Mouse (Mus musculus) brain, embryonic 14.5 days (tissue): ENCODE results near the gene Rims1. TPM values are rescaled to one million over a fixed set of nuclear protein-coding genes. Genes with fewer than 3 reads are reported as not detected.

Experiments used
- DNase-seq: peaks from one replicate; pipeline ENCODE4 v3.0.0-alpha.2; 2011; ENCODE audit warnings: low read depth
- CTCF ChIP-seq: fragments of 200-500 bp; IDR thresholded peaks from 2 replicates; pipeline ENCODE4 v1.5.1; 2012; ENCODE audit warnings: inconsistent platforms, mild to moderate bottlenecking, moderate library complexity, borderline replicate concordance; ENCODE audit not compliant: insufficient read depth, insufficient read length; ENCODE audit errors: extremely low read depth
- POLR2A ChIP-seq: fragments of 200-500 bp; IDR thresholded peaks from 2 replicates; pipeline ENCODE4 v1.6.1; 2012; ENCODE audit warnings: mild to moderate bottlenecking, inconsistent platforms, borderline replicate concordance; ENCODE audit not compliant: poor library complexity, insufficient read depth, insufficient read length, severe bottlenecking; ENCODE audit errors: extremely low read depth
- polyA plus RNA-seq: library from polyadenylated mRNA; depleted of rRNA; stranded (reverse); fragments of >200 nt; gene quantifications from 2 replicates; pipeline ENCODE4 v1.2.3, GENCODE M21; 2012

The Rims1 gene
- polyA plus RNA-seq, 1 experiment: 37.9 TPM

DNA sequence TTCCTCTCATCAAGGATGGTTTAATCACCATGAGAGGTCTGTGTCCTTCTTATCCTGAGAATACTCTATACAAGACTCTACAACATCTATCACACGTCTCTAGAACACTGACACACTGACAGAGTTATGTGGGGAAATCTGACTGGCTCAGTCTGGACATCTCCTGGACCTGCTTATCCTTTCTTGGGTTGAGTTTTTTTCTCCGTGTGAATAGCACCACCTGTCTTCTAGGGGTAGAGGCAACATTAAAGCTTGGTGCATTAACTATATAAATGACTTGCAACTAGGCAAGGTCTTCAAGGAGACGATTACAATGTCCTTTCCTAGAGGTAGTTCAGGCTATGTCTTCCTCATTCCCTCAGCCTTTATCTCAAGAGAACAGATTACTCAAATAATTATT, 540.3 kb downstream of the Rims1 start:
- no peak for DNase-seq
- TF ChIP-seq CTCF: no peak
- no peak for TF ChIP-seq POLR2A

DNA sequence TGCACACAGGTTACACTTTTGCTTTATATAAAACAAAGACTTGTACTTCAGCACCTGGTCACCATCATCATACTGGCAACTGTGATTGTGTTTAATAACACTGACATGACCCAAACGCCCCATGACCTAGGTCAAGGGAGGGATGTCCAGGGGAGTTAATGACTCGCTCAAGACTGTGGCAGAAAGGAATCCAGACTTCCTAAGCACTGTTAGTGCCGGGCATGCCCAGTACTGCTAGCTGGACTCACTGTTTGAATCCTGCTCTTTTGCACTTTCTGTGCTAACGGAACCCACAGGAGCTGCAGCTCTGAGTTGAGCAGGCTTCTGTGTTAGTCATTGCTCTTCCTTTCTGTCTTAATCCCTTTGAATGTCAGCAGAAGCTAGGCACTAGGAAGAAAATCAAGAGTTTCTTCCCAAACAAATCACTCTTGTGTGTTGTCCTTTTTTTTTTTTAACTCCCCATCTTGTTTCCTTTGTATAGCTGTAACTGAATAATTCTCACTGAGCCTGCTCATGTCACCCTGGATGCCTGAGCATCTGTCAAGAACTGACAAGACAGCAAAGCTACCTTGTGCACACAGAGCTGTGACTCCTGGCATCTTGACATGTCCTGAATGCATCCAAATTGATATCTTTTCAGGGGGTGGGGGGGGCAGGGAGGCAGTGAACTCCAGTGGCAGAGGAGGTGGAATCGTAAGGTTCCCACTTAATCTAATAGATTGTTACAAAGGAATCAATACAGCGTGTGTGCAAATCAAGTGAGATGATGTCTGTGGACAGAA, 543.4 kb downstream of the Rims1 start:
- DNase-seq: peak; percentile 37
- TF ChIP-seq CTCF (no peak), POLR2A (no peak)

DNA sequence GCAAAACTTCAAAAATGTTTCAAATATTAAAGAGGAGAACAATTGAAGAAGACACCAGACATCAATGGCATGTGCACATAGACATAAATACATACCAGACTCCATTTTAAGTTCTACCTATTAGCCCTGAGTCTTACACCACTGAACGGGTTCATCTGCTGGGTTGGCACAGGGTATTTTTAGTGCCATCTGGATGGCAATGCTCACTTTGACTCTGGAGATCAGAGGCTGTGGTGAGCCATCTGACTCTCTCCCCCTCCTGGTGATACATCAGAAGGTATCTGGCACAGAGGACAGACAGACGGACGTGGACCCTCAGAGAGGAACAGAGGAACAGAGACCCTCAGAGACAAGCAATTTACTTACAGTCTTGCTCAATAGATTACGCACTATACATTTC, 544.1 kb downstream of the Rims1 start:
- peak; percentile 52 for DNase-seq
- TF ChIP-seq POLR2A (no peak), CTCF (no peak)

DNA sequence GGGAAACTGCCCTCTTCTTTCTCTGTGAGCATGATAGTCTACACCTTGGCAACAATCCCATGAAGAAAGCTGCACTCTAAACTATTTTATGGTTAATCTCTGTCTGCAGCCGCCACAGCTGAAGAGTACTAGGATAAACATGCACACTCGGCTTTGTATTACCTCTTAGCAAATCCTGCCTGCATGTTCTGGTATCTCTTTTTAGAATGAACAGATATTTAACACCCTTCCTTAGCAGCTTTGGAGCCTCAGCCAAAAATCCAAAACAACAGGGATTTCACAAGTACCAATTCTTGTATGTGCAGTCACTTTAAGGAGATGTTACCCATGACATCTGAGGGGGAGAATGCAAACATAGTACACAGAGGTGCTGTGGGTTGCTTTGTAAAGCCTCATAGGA, 545.5 kb downstream of the Rims1 start:
- DNase-seq: no peak
- TF ChIP-seq POLR2A (no peak), CTCF (no peak)

DNA sequence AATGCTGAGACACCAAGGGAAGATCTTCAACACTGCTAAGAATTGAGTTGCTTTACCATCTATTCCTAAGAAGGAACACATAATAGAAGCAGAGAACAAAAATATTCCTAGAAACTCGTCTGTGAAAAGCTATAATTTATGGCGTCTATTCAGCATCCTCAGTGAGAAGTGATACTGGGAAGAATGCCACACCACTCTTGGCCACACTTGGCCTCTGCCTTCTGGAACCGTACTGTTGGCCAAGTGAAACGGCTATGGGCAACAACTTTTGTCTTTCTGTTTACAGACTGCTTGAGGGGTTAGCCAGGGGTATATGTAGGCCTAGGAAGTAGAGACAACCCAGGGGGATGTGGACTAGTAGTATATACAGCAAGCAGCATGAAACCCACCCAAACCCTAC, 547.4 kb downstream of the Rims1 start:
- TF ChIP-seq POLR2A (no peak), CTCF (no peak)
- no peak for DNase-seq

DNA sequence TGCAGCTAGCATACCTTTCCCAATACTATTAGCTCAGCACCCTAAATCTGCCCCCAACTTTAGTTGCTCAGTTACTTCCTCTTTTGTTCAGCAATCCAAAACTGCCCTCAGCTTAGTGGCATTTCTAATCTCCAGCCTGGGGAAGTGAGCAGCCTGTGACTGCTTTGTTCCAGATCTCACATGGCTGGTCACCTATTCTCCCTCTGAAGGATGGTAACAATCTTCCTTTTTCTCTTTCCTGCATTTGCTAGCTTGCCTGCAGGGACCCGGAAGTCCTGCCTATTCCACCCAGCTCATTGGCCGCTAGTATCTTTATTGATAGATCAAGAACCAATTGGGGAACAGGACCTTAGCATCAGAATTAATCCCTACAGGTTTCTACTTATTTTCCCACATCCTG, 551.5 kb downstream of the Rims1 start:
- no peak for DNase-seq
- TF ChIP-seq CTCF: no peak
- no peak for TF ChIP-seq POLR2A

DNA sequence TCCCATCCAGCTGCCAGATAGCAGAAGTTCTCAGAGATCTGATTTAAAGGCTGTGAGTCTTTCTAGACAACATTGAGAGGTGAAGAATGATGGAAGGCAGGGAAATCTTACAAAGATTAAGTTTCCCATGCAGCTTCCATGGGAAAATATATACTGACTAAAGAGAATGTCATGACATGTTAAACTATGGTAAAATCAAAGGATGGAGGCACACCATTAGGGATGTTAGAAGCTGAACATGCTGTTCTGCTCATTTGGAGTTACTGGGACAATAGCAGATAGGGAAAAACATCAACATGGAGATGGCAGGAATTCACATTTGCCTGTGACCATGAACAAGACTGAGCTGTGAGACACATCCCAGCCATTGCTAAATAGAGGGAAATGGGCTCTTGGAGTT, 552.9 kb downstream of the Rims1 start:
- TF ChIP-seq CTCF: no peak
- TF ChIP-seq POLR2A: no peak
- no peak for DNase-seq

DNA sequence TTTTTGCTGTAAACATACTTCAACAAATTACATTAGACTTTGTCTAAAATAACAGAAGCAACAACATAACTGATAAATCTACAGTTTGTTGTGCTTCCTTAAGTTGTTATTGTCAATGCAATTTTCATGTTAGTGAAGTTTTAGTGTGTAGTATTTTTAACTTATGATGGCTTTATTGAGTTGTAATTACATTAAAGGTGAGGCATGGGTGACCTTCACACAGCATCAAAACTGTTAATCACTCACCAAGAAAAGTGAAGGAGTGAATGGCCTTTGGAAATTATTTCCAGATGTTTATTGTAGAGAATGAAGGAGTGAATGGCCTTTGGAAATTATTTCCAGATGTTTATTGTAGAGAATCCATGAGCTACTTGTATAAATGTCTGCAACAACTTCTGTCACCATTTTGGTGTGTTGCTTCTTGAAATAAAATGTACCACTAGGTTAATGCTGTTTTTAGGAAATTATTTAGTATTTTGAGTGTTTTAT, 556.9 kb downstream of the Rims1 start:
- no peak for DNase-seq
- TF ChIP-seq POLR2A (no peak), CTCF (no peak)

DNA sequence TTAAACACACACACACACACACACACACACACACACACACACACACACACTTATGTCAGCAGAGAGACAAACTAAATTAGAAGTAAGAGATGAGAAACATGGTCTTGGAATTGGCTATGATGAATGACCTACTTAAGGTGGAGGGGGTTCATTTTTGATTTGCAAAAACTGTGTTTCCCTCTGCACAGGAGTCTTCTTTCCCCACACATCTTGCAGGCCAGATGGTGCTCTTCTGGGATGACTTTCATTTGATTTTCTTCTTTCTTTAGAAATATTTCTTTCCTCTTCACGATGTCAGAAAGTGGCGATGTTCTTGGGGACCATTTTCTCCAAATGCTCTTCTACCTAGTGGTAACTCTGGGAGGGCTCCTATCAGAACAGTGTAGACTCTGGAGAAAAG, 560.0 kb downstream of the Rims1 start:
- no peak for DNase-seq

More for the DNA sequence above, 560.0 kb downstream of the Rims1 start:
- no peak for TF ChIP-seq POLR2A
- TF ChIP-seq CTCF: no peak
